In genomic region chr14:76617889-76618288, GRCm38 (mm10) we compare ENCODE assay signal across 12 mouse cellular contexts.
DNase-seq lines count a peak whose midpoint lies in the region; ATAC-seq and TF ChIP-seq lines count a peak whose summit lies in the region.
"Had no signal": no experiment of that assay in that cellular context is flagged by ENCODE, and none has a peak within 500 bp of the region (broad histone marks: within the 10 kb centered on the region; RNA-seq: fewer than 3 reads in every experiment).

No protein-coding gene starts in this region.

- DNase-seq in gastrocnemius, adult 18-20 months (ENCODE audit: low spot score), result peak; percentile 50
- no peak for DNase-seq in gastrocnemius, postnatal 25 days
- peak; percentile 49 for DNase-seq in lung, postnatal 0 days (ENCODE audit: low spot score)
- DNase-seq in lung, postnatal 36 days, result no peak
- DNase-seq in testis, postnatal 14 days (ENCODE audit: low spot score), result peak; percentile 56
- DNase-seq in layer of hippocampus, adult 2 months (ENCODE audit: low spot score in 2 of 2), result no peak
- DNase-seq in left cerebral cortex, adult 2 months (ENCODE audit: extremely low spot score in 1 of 2, low spot score in 2 of 2), result no peak
- DNase-seq: heart, adult 11 months; kidney, adult 18-20 months; thymus, postnatal 14 days had no signal

- peak overlapping the region; percentile 21 for H3K27ac ChIP-seq in lung, postnatal 0 days (ENCODE audit: low read length)
- peak overlapping the region; percentile 2; the same call in 1 of the 2 replicates for H3K27ac ChIP-seq in intestine, embryonic 16.5 days (ENCODE audit: low read length)
- no peak overlapping the region; the same call in 1 of the 2 replicates for H3K27ac ChIP-seq in layer of hippocampus, adult 2 months
- H3K27ac ChIP-seq in left cerebral cortex, adult 2 months, result no peak overlapping the region
- H3K27ac ChIP-seq: macrophage had no signal

- intact Hi-C loops in left cerebral cortex, adult 2 months (cut with DNase I), result no loop called here

- TF ChIP-seq CTCF in lung, postnatal 0 days (IDR thresholded peaks at IDR 0.05), result no peak
- TF ChIP-seq CTCF in layer of hippocampus, adult 2 months (conservative IDR thresholded peaks at IDR 0.05), result no peak
- no peak for TF ChIP-seq CTCF in left cerebral cortex, adult 2 months (IDR thresholded peaks at IDR 0.05)

- H3K4me2 ChIP-seq in lung, postnatal 0 days (replicated peaks; ENCODE audit: low read depth, low read length), result no peak overlapping the region
- no peak overlapping the region for H3K4me2 ChIP-seq in intestine, embryonic 16.5 days (ENCODE audit: low read depth, low read length)

- 0 out of 2 replicates have a peak, but pooled peaks have one; percentile 16 for TF ChIP-seq EP300 in lung, postnatal 0 days (IDR thresholded peaks at IDR 0.05)

- no peaks in the 10 kb centered on the region for H3K27me3 ChIP-seq in lung, postnatal 0 days (replicated peaks; ENCODE audit: insufficient read depth, low read length)
- H3K27me3 ChIP-seq in intestine, embryonic 16.5 days (replicated peaks; ENCODE audit: control insufficient read depth, insufficient read depth, low read length), result no peaks in the 10 kb centered on the region

- no peak overlapping the region for H3K4me3 ChIP-seq in lung, postnatal 0 days (ENCODE audit: low read depth, low read length)
- H3K4me3 ChIP-seq in intestine, embryonic 16.5 days (ENCODE audit: low read length), result no peak overlapping the region
- H3K4me3 ChIP-seq in layer of hippocampus, adult 2 months, result no peak overlapping the region
- no peak overlapping the region for H3K4me3 ChIP-seq in left cerebral cortex, adult 2 months

- H3K9me3 ChIP-seq in lung, postnatal 0 days (ENCODE audit: low read length), result no peaks in the 10 kb centered on the region
- no peaks in the 10 kb centered on the region for H3K9me3 ChIP-seq in intestine, embryonic 16.5 days (ENCODE audit: control insufficient read depth, low read length)

- peak; percentile 20; the same call in 1 of the 2 replicates for ATAC-seq in lung, postnatal 0 days
- no peak for ATAC-seq in intestine, embryonic 16.5 days

- no peak overlapping the region for H3K9ac ChIP-seq in lung, postnatal 0 days (replicated peaks; ENCODE audit: low read depth)
- H3K9ac ChIP-seq in intestine, embryonic 16.5 days (ENCODE audit: low read depth, low read length), result no peak overlapping the region

- H3K36me3 ChIP-seq in lung, postnatal 0 days (ENCODE audit: insufficient read depth, low read length), result no peaks in the 10 kb centered on the region
- no peaks in the 10 kb centered on the region for H3K36me3 ChIP-seq in intestine, embryonic 16.5 days (ENCODE audit: control insufficient read depth, insufficient read depth, low read length)

- 96% methylated on average over 1 of the region's 1 CpGs for WGBS in lung, postnatal 0 days
- WGBS in intestine, embryonic 16.5 days, result 84% methylated on average over 1 of the region's 1 CpGs

- H3K4me1 ChIP-seq in lung, postnatal 0 days (ENCODE audit: insufficient read depth, low read depth, low read length), result peaks cover 6% of the 10 kb centered on the region; the same call in 1 of the 2 replicates
- H3K4me1 ChIP-seq in intestine, embryonic 16.5 days (ENCODE audit: control insufficient read depth, insufficient read depth, low read length), result peaks cover 7% of the 10 kb centered on the region

Comparison
In these comparisons a context has a peak if more than half of its experiments do, and no peak if none do; other contexts are left out.
1. DNase-seq: peak in gastrocnemius, adult 18-20 months (single experiment), lung, postnatal 0 days (single experiment) and testis, postnatal 14 days (single experiment); none in gastrocnemius, postnatal 25 days (single experiment), lung, postnatal 36 days (single experiment), layer of hippocampus, adult 2 months (0 of 2) and left cerebral cortex, adult 2 months (0 of 2).
2. H3K27ac ChIP-seq: peak in lung, postnatal 0 days (single experiment) and intestine, embryonic 16.5 days (single experiment); none in layer of hippocampus, adult 2 months (single experiment) and left cerebral cortex, adult 2 months (single experiment).